Mouse (Mus musculus): ENCODE data around the gene Fshb. TPM values are rescaled to one million over a fixed set of nuclear protein-coding genes. Genes with fewer than 3 reads are reported as not detected.

The Fshb gene
- polyA plus RNA-seq, 1 experiment from 2014 or later, result not detected

Other genes starting within 250 kb of the Fshb start
- 49.4 and 58.7 TPM in 2 replicates for gene Arl14ep, start 85.2 kb downstream of the Fshb start, polyA plus RNA-seq (2016; fragmentation: Nextera tagmentation; extraction: Ambion mirVana)
- 0.05 and 0.06 TPM in 2 replicates for gene Kcna4, start 231.0 kb upstream of the Fshb start, polyA plus RNA-seq (2016; fragmentation: Nextera tagmentation; extraction: Ambion mirVana)

Measured in limb, embryonic 10.5 days (tissue).